Mouse (Mus musculus) MEL (cell line): ENCODE data around the gene Podxl. TPM values are rescaled to one million over a fixed set of nuclear protein-coding genes. Genes with fewer than 3 reads are reported as not detected.

Experiments
- DNase-seq: peaks from one replicate; pipeline ENCODE4 v3.0.0; 2011; ENCODE audit warnings: low read depth, low spot score
- H3K27ac ChIP-seq: 2 replicates; pipeline ENCODE4 v1.5.1; 2012; ENCODE audit warnings: low read depth, mild to moderate bottlenecking, control low read depth, low read length, moderate library complexity; ENCODE audit not compliant: control insufficient read depth
- H3K27me3 ChIP-seq, 2 experiments: fragments of 150-350 bp in 1 of 2; sonication (generic) in 1 of 2; 2 replicates each; pipeline ENCODE4 v1.6.1; 2012; ENCODE audit warnings: low read length in 2 of 2, mild to moderate bottlenecking in 2 of 2, improper control_type of control experiment in 1 of 2, moderate library complexity in 1 of 2; ENCODE audit not compliant: insufficient read depth in 2 of 2, control insufficient read depth in 1 of 2
- H3K36me3 ChIP-seq, 2 experiments: 2 replicates each; pipeline ENCODE4 v1.6.1; 2012 to 2014; ENCODE audit warnings: low read length in 2 of 2, improper control_type of control experiment in 1 of 2, inconsistent platforms in 1 of 2, mild to moderate bottlenecking in 1 of 2; ENCODE audit not compliant: insufficient read depth in 2 of 2, control insufficient read depth in 1 of 2
- H3K4me1 ChIP-seq, 2 experiments: fragments of 150-350 bp in 1 of 2; sonication (generic) in 1 of 2; 2 replicates each; pipeline ENCODE4 v1.6.1; 2012; ENCODE audit warnings: low read length in 2 of 2, improper control_type of control experiment in 1 of 2, mild to moderate bottlenecking in 1 of 2; ENCODE audit not compliant: insufficient read depth in 2 of 2, control insufficient read depth in 1 of 2
- H3K4me3 ChIP-seq, 2 experiments: fragments of 150-350 bp in 1 of 2; sonication (generic) in 1 of 2; 2 replicates each; pipeline ENCODE4 v1.5.1; 2012; ENCODE audit warnings: low read depth in 2 of 2, low read length in 2 of 2, mild to moderate bottlenecking in 2 of 2, moderate library complexity in 2 of 2, control low read depth in 1 of 2, improper control_type of control experiment in 1 of 2; ENCODE audit not compliant: control insufficient read depth in 1 of 2, insufficient read depth in 1 of 2
- H3K79me2 ChIP-seq: 2 replicates; pipeline ENCODE4 v1.6.1; 2012; ENCODE audit warnings: mild to moderate bottlenecking, low read length, moderate library complexity; ENCODE audit not compliant: control insufficient read depth, poor library complexity, insufficient read depth
- H3K9ac ChIP-seq: 2 replicates; pipeline ENCODE4 v1.6.1; 2012; ENCODE audit warnings: low read depth, mild to moderate bottlenecking, control low read depth, low read length, moderate library complexity; ENCODE audit not compliant: control insufficient read depth, poor library complexity, severe bottlenecking
- H3K9me3 ChIP-seq: fragments of 150-350 bp; sonication (generic); replicated peaks from 2 replicates; pipeline ENCODE4 v1.6.1; 2012; ENCODE audit warnings: mild to moderate bottlenecking, low read length, improper control_type of control experiment, moderate library complexity; ENCODE audit not compliant: insufficient read depth
- BHLHE40 ChIP-seq: IDR thresholded peaks from 2 replicates; pipeline ENCODE4 v1.6.1; 2012; ENCODE audit warnings: low read depth, mild to moderate bottlenecking, inconsistent platforms, low read length, improper control_type of control experiment, borderline replicate concordance
- CHD1 ChIP-seq: IDR thresholded peaks from 2 replicates; pipeline ENCODE4 v1.6.1; 2012; ENCODE audit warnings: low read depth, mild to moderate bottlenecking, inconsistent platforms, low read length, improper control_type of control experiment
- CHD2 ChIP-seq: IDR thresholded peaks from 2 replicates; pipeline ENCODE4 v1.6.1; 2011; ENCODE audit warnings: low read length, improper control_type of control experiment
- CTCF ChIP-seq, 3 experiments: IDR thresholded peaks in 2 of 3; conservative IDR thresholded peaks in 1 of 3; 2 replicates each; pipeline ENCODE4 v1.5.1; 2011 to 2012; ENCODE audit warnings: low read length in 3 of 3, low read depth in 2 of 3, mild to moderate bottlenecking in 2 of 3, improper control_type of control experiment in 1 of 3, inconsistent platforms in 1 of 3, mixed read lengths in 1 of 3, moderate library complexity in 1 of 3; ENCODE audit not compliant: control insufficient read depth in 1 of 3, insufficient read depth in 1 of 3, poor library complexity in 1 of 3, severe bottlenecking in 1 of 3
- EP300 ChIP-seq, 2 experiments: IDR thresholded peaks; 2 replicates each; pipeline ENCODE4 v1.6.1; 2011; ENCODE audit warnings: improper control_type of control experiment in 2 of 2, low read length in 2 of 2, low read depth in 1 of 2, mild to moderate bottlenecking in 1 of 2
- ETS1 ChIP-seq: IDR thresholded peaks from 2 replicates; pipeline ENCODE4 v1.6.1; 2012; ENCODE audit warnings: low read depth, mild to moderate bottlenecking, inconsistent platforms, low read length, improper control_type of control experiment, moderate library complexity
- GATA1 ChIP-seq: IDR thresholded peaks from 2 replicates; pipeline ENCODE4 v1.6.1; 2011; ENCODE audit warnings: low read depth, low read length, improper control_type of control experiment
- HCFC1 ChIP-seq: IDR thresholded peaks from 2 replicates; pipeline ENCODE4 v1.6.1; 2012; ENCODE audit warnings: low read depth, mild to moderate bottlenecking, inconsistent platforms, low read length, improper control_type of control experiment, moderate library complexity
- JUND ChIP-seq: IDR thresholded peaks from 2 replicates; pipeline ENCODE4 v1.6.1; 2011; ENCODE audit warnings: low read depth, mild to moderate bottlenecking, improper control_type of control experiment, low read length
- MAZ ChIP-seq: IDR thresholded peaks from 2 replicates; pipeline ENCODE4 v1.6.1; 2012; ENCODE audit warnings: low read depth, mild to moderate bottlenecking, inconsistent platforms, low read length, improper control_type of control experiment
- MEF2A ChIP-seq: IDR thresholded peaks from 2 replicates; pipeline ENCODE4 v1.6.1; 2014; ENCODE audit warnings: low read depth, mild to moderate bottlenecking, inconsistent platforms, low read length, improper control_type of control experiment; ENCODE audit not compliant: poor library complexity, insufficient replicate concordance, severe bottlenecking; ENCODE audit errors: extremely low read depth
- MXI1 ChIP-seq: IDR thresholded peaks from 2 replicates; pipeline ENCODE4 v1.6.1; 2011; ENCODE audit warnings: mild to moderate bottlenecking, low read depth, low read length, improper control_type of control experiment
- MYC ChIP-seq: IDR thresholded peaks from 2 replicates; pipeline ENCODE4 v1.6.1; 2011; ENCODE audit warnings: low read depth, mild to moderate bottlenecking, low read length, improper control_type of control experiment, moderate library complexity
- NELFE ChIP-seq: IDR thresholded peaks from 2 replicates; pipeline ENCODE4 v1.6.1; 2011; ENCODE audit warnings: low read depth, low read length, improper control_type of control experiment
- NRF1 ChIP-seq: IDR thresholded peaks from 2 replicates; pipeline ENCODE4 v1.6.1; 2014; ENCODE audit warnings: low read depth, mild to moderate bottlenecking, inconsistent platforms, low read length, improper control_type of control experiment, moderate library complexity; ENCODE audit not compliant: poor library complexity, insufficient read depth, severe bottlenecking
- POLR2A ChIP-seq, 2 experiments: IDR thresholded peaks; 2 replicates each; pipeline ENCODE4 v1.6.1; 2011 to 2012; ENCODE audit warnings: low read length in 2 of 2, mild to moderate bottlenecking in 2 of 2, control low read depth in 1 of 2, improper control_type of control experiment in 1 of 2, low read depth in 1 of 2, moderate library complexity in 1 of 2; ENCODE audit not compliant: control insufficient read depth in 1 of 2, insufficient read depth in 1 of 2, poor library complexity in 1 of 2
- POLR2AphosphoS2 ChIP-seq: IDR thresholded peaks from 2 replicates; pipeline ENCODE4 v1.6.1; 2011; ENCODE audit warnings: low read length, improper control_type of control experiment
- RCOR1 ChIP-seq: IDR thresholded peaks from 2 replicates; pipeline ENCODE4 v1.6.1; 2012; ENCODE audit warnings: low read depth, mild to moderate bottlenecking, inconsistent platforms, low read length, improper control_type of control experiment
- SIN3A ChIP-seq: IDR thresholded peaks from 2 replicates; pipeline ENCODE4 v1.6.1; 2012; ENCODE audit warnings: low read length, improper control_type of control experiment, inconsistent platforms
- SMC3 ChIP-seq: IDR thresholded peaks from 2 replicates; pipeline ENCODE4 v1.6.1; 2011; ENCODE audit warnings: low read depth, low read length, improper control_type of control experiment
- TAL1 ChIP-seq: IDR thresholded peaks from 2 replicates; pipeline ENCODE4 v1.6.1; 2012; ENCODE audit warnings: mild to moderate bottlenecking, inconsistent platforms, low read length, moderate library complexity, mixed read lengths
- TBP ChIP-seq: IDR thresholded peaks from 2 replicates; pipeline ENCODE4 v1.8.0; 2011; ENCODE audit warnings: low read depth, low read length, improper control_type of control experiment
- TCF12 ChIP-seq: IDR thresholded peaks from 2 replicates; pipeline ENCODE4 v1.6.1; 2014; ENCODE audit warnings: low read depth, mild to moderate bottlenecking, inconsistent platforms, low read length, improper control_type of control experiment, moderate library complexity
- UBTF ChIP-seq: IDR thresholded peaks from 2 replicates; pipeline ENCODE4 v1.6.1; 2012; ENCODE audit warnings: low read depth, mild to moderate bottlenecking, inconsistent platforms, low read length, improper control_type of control experiment, moderate library complexity, borderline replicate concordance; ENCODE audit not compliant: insufficient read depth
- ZC3H11A ChIP-seq: IDR thresholded peaks from 2 replicates; pipeline ENCODE4 v1.6.1; 2012; ENCODE audit warnings: low read depth, mild to moderate bottlenecking, inconsistent platforms, low read length, improper control_type of control experiment
- ZKSCAN1 ChIP-seq: IDR thresholded peaks from 2 replicates; pipeline ENCODE4 v1.6.1; 2012; ENCODE audit warnings: low read depth, mild to moderate bottlenecking, inconsistent platforms, low read length, improper control_type of control experiment, moderate library complexity
- ZMIZ1 ChIP-seq: IDR thresholded peaks from 2 replicates; pipeline ENCODE4 v1.6.1; 2012; ENCODE audit warnings: low read depth, mild to moderate bottlenecking, inconsistent platforms, low read length, improper control_type of control experiment, moderate library complexity
- ZNF384 ChIP-seq: IDR thresholded peaks from 2 replicates; pipeline ENCODE4 v1.6.1; 2012; ENCODE audit warnings: low read depth, mild to moderate bottlenecking, inconsistent platforms, low read length, improper control_type of control experiment
- polyA plus RNA-seq, 2 experiments: library from polyadenylated mRNA; stranded (reverse) in 1 of 2; unstranded in 1 of 2; fragments of >175 nt in 1 of 2; fragments of >200 nt in 1 of 2; gene quantifications; 2 replicates each; pipeline versions ENCODE4 v1.2.1 to v1.2.4; 2012; ENCODE audit warnings: low replicate concordance in 2 of 2, low read depth in 1 of 2; ENCODE audit not compliant: insufficient read length in 2 of 2, insufficient read depth in 1 of 2, missing spikeins in 1 of 2
- total RNA-seq: library from RNA; depleted of rRNA; stranded (reverse); fragments of 300-350 nt; gene quantifications from 2 replicates; pipeline ENCODE4 v1.2.3, GENCODE M21; 2012

Podxl gene
- total and polyA plus RNA-seq, 3 experiments: 19.1 to 40.8 TPM; not detected in 1

GRCm38 (mm10) chr6:31606429-31606828 lies 42.6 kb upstream of the Podxl start:
- TF ChIP-seq ZC3H11A: no peak
- TF ChIP-seq JUND: no peak
- no peak for TF ChIP-seq POLR2A (IDR thresholded peaks at IDR 0.05; ENCODE audit: control insufficient read depth in 1 of 2, insufficient read depth in 1 of 2, low read depth in 1 of 2, low read length in 2 of 2, poor library complexity in 1 of 2)
- TF ChIP-seq CHD1: no peak
- no peak for TF ChIP-seq BHLHE40
- no peak for TF ChIP-seq MAZ
- no peak for TF ChIP-seq HCFC1
- TF ChIP-seq MXI1: no peak
- TF ChIP-seq CTCF (IDR thresholded peaks at IDR 0.05 in 2 of 3, conservative IDR thresholded peaks at IDR 0.05 in 1 of 3; ENCODE audit: control insufficient read depth in 1 of 3, insufficient read depth in 1 of 3, low read depth in 2 of 3, low read length in 3 of 3, poor library complexity in 1 of 3, severe bottlenecking in 1 of 3): no peak
- TF ChIP-seq TAL1: no peak
- TF ChIP-seq EP300 (IDR thresholded peaks at IDR 0.05; ENCODE audit: low read depth in 1 of 2, low read length in 2 of 2): no peak
- TF ChIP-seq NELFE: no peak
- TF ChIP-seq MEF2A: no peak
- TF ChIP-seq TCF12: no peak
- TF ChIP-seq SMC3: no peak

GRCm38 (mm10) chr6:31604629-31605265 lies 41.0 kb upstream of the Podxl start:
- H3K9ac ChIP-seq: no peak overlapping the region
- no peak overlapping the region for H3K4me3 ChIP-seq
- peaks cover 18 to 37% of the 10 kb centered on the region in 2 experiments for H3K4me1 ChIP-seq
- H3K79me2 ChIP-seq: no peaks in the 10 kb centered on the region
- no peaks in the 10 kb centered on the region for H3K27me3 ChIP-seq
- 0 out of 2 replicates have a peak, but pooled peaks have one; percentile 30 for TF ChIP-seq SIN3A
- TF ChIP-seq UBTF: no peak
- TF ChIP-seq NRF1: no peak
- TF ChIP-seq TCF12: peak; percentile 79
- no peak for TF ChIP-seq POLR2AphosphoS2
- no peak for TF ChIP-seq ZNF384
- TF ChIP-seq NELFE: no peak
- no peak for TF ChIP-seq ZMIZ1
- TF ChIP-seq BHLHE40: peak; percentile 24; the same call in 1 of the 2 replicates
- TF ChIP-seq ZKSCAN1: no peak
- TF ChIP-seq SMC3: no peak
- TF ChIP-seq CHD1: no peak
- no peak for TF ChIP-seq CTCF (IDR thresholded peaks at IDR 0.05 in 2 of 3, conservative IDR thresholded peaks at IDR 0.05 in 1 of 3; ENCODE audit: control insufficient read depth in 1 of 3, insufficient read depth in 1 of 3, low read depth in 2 of 3, low read length in 3 of 3, poor library complexity in 1 of 3, severe bottlenecking in 1 of 3)
- peak; percentile 76 for TF ChIP-seq GATA1
- 0 out of 2 replicates have a peak, but pooled peaks have one; percentile 44 for TF ChIP-seq TBP
- peak; percentile 65 for TF ChIP-seq RCOR1
- TF ChIP-seq MYC: 0 out of 2 replicates have a peak, but pooled peaks have one; percentile 9
- peak; percentile 57 for TF ChIP-seq ETS1
- TF ChIP-seq CHD2: no peak
- peak; percentile 58 to 67 for TF ChIP-seq EP300 (IDR thresholded peaks at IDR 0.05; ENCODE audit: low read depth in 1 of 2, low read length in 2 of 2)
- peak; percentile 73 for DNase-seq
- no peaks in the 10 kb centered on the region for H3K9me3 ChIP-seq
- H3K27ac ChIP-seq: peak overlapping the region; percentile 45
- peaks cover 0 to 28% of the 10 kb centered on the region in 2 experiments; a peak in 2 of 4 replicates for H3K36me3 ChIP-seq

More at GRCm38 (mm10) chr6:31606429-31606828, 42.6 kb upstream of the Podxl start:
- peaks cover 0 to 34% of the 10 kb centered on the region in 2 experiments; a peak in 2 of 4 replicates for H3K36me3 ChIP-seq
- H3K27me3 ChIP-seq: no peaks in the 10 kb centered on the region
- H3K79me2 ChIP-seq: no peaks in the 10 kb centered on the region
- H3K9me3 ChIP-seq: no peaks in the 10 kb centered on the region
- H3K4me1 ChIP-seq: peaks cover 20 to 46% of the 10 kb centered on the region in 2 experiments
- no peak overlapping the region for H3K27ac ChIP-seq
- no peak overlapping the region for H3K9ac ChIP-seq
- no peak overlapping the region for H3K4me3 ChIP-seq
- DNase-seq: no peak
